Mouse (Mus musculus): ENCODE measurements around the gene Pate2. TPM values are rescaled to one million over a fixed set of nuclear protein-coding genes. Genes with fewer than 3 reads are reported as not detected.
A peak's percentile ranks its signal among the peaks of the same experiment; 100 is the strongest.

Gene Pate2
- polyA plus RNA-seq, 1 experiment: not detected

DNA sequence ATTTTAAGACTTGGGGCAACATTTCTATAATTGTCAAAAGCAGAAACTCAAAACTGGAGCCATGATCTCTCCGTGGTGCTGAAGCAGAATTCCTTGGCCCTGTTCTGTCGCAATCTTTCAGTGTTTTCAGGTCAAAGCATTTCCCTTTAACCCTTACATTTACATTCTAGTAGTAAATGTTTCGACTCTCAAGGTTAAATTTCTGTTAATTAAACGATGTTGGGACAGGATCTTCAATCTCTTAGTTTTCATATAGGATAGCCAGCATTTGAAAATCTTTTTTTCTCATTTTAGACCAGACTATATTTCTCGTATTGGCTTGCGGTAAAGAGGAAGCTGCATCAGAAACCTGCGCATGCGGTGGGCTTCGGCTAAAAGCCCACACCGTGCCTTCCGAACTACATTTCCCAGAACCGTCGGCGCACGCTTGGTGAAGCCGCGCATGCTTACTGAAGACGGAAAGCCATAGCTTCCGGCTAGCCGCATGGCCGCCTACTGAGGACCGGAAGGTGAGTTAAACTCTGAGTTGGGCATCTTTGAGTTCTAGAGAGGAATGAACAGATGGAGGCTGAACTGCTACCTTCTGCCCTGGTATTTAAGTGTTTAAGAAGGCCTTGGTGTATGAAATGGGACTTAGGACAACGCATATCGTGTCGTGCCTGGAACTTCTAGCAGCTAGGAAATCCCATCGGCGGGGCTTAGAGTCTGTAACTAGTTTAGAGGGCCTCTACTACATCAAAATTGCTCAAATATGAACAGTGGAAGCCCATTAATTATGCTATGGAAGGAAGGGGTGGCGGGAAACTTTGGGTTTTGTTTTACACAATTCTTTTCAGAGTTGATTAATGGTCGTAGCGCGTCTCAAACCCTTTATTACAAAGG is 10.8 kb upstream of the Pate2 start:
- under 1% methylated on average over 31 of the region's 31 CpGs for WGBS
- H3K4me1 ChIP-seq (ENCODE audit: control insufficient read depth, insufficient read depth, low read length): no peaks in the 10 kb centered on the region
- H3K4me3 ChIP-seq (replicated peaks; ENCODE audit: control insufficient read depth, low read depth, low read length): peak overlapping the region; percentile 81
- TF ChIP-seq POLR2A (IDR thresholded peaks at IDR 0.05; ENCODE audit: borderline replicate concordance, control insufficient read depth, low read depth, low read length) (peak; percentile 51; the same call in 1 of the 2 replicates), CTCF (IDR thresholded peaks at IDR 0.05; ENCODE audit: control insufficient read depth, insufficient read depth, low read length) (no peak)
- no peak overlapping the region for H3K27ac ChIP-seq (ENCODE audit: control insufficient read depth, insufficient read depth, low read depth, low read length, poor library complexity)

DNA sequence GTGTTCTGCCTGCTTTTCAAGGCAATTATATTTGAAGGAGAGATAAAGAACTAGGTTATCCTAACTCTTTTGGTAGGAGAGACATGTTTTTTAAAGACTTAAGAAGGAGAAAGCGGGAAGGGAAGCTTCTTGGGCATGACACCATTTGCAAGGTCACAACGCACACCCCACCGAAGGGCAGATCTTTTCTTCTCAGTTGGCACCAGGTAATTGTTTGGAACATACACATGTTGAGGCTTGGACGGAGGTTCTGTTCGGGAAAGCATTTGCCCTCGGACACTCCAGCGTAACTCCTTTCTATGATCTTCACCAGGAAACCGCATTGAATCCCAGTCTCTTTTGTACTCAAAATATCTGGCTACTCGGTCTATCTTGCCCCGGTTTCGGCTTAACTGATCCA is 9.0 kb upstream of the Pate2 start:
- H3K27ac ChIP-seq (ENCODE audit: control insufficient read depth, insufficient read depth, low read depth, low read length, poor library complexity): no peak overlapping the region
- no peaks in the 10 kb centered on the region for H3K4me1 ChIP-seq (ENCODE audit: control insufficient read depth, insufficient read depth, low read length)
- no peak overlapping the region for H3K4me3 ChIP-seq (replicated peaks; ENCODE audit: control insufficient read depth, low read depth, low read length)
- TF ChIP-seq CTCF (IDR thresholded peaks at IDR 0.05; ENCODE audit: control insufficient read depth, insufficient read depth, low read length) (no peak), POLR2A (IDR thresholded peaks at IDR 0.05; ENCODE audit: borderline replicate concordance, control insufficient read depth, low read depth, low read length) (no peak)
- 92% methylated on average over 11 of the region's 11 CpGs for WGBS

GRCm38 (mm10) chr9:35561583-35561982 is 8.5 kb upstream of the Pate2 start:
- 45% methylated on average over 6 of the region's 6 CpGs for WGBS
- H3K4me1 ChIP-seq (ENCODE audit: control insufficient read depth, insufficient read depth, low read length): no peaks in the 10 kb centered on the region
- no peak overlapping the region for H3K27ac ChIP-seq (ENCODE audit: control insufficient read depth, insufficient read depth, low read depth, low read length, poor library complexity)
- TF ChIP-seq CTCF (IDR thresholded peaks at IDR 0.05; ENCODE audit: control insufficient read depth, insufficient read depth, low read length) (no peak), POLR2A (IDR thresholded peaks at IDR 0.05; ENCODE audit: borderline replicate concordance, control insufficient read depth, low read depth, low read length) (no peak)
- H3K4me3 ChIP-seq (replicated peaks; ENCODE audit: control insufficient read depth, low read depth, low read length): no peak overlapping the region

- 88% methylated on average over 5 of the region's 5 CpGs for WGBS
- Histone ChIP-seq H3K27ac (ENCODE audit: control insufficient read depth, insufficient read depth, low read depth, low read length, poor library complexity) (no peak overlapping the region), H3K4me3 (replicated peaks; ENCODE audit: control insufficient read depth, low read depth, low read length) (no peak overlapping the region), H3K4me1 (ENCODE audit: control insufficient read depth, insufficient read depth, low read length) (no peaks in the 10 kb centered on the region)
- TF ChIP-seq POLR2A (IDR thresholded peaks at IDR 0.05; ENCODE audit: borderline replicate concordance, control insufficient read depth, low read depth, low read length) (no peak), CTCF (IDR thresholded peaks at IDR 0.05; ENCODE audit: control insufficient read depth, insufficient read depth, low read length) (no peak)
Measured at GRCm38 (mm10) chr9:35564536-35565240, 5.4 kb upstream of the Pate2 start.

- no peaks in the 10 kb centered on the region; the same call in 1 of the 2 replicates for H3K4me1 ChIP-seq (ENCODE audit: control insufficient read depth, insufficient read depth, low read length)
- WGBS: 88% methylated on average over 3 of the region's 3 CpGs
- no peak overlapping the region for H3K27ac ChIP-seq (ENCODE audit: control insufficient read depth, insufficient read depth, low read depth, low read length, poor library complexity)
- TF ChIP-seq CTCF (IDR thresholded peaks at IDR 0.05; ENCODE audit: control insufficient read depth, insufficient read depth, low read length): no peak
- no peak for TF ChIP-seq POLR2A (IDR thresholded peaks at IDR 0.05; ENCODE audit: borderline replicate concordance, control insufficient read depth, low read depth, low read length)
- H3K4me3 ChIP-seq (replicated peaks; ENCODE audit: control insufficient read depth, low read depth, low read length): no peak overlapping the region
Measured at GRCm38 (mm10) chr9:35567995-35568394, 2.1 kb upstream of the Pate2 start.

DNA sequence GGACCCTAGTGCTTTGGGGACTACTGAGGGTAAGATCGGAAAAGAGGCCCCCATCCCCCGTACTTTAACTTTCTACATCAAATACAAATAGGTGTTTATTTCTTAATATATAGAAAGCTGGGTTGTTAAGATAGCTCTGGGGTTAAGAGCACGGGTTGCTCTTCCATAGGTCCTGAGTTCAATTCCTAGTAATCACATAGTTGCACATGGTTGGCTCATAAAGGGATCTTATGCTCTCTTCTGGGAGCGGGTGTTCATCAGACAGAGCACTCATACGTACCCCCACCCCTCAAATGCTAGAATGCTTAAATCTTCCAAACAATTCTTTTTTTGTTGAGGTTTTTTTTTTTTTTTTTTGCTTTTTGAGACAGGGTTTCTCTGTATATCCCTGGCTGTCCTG is 579 bp downstream of the Pate2 start:
- no peak overlapping the region; the same call in 1 of the 2 replicates for H3K27ac ChIP-seq (ENCODE audit: control insufficient read depth, insufficient read depth, low read depth, low read length, poor library complexity)

GRCm38 (mm10) chr9:35574416-35574815 is 4.3 kb downstream of the Pate2 start:
- TF ChIP-seq CTCF (IDR thresholded peaks at IDR 0.05; ENCODE audit: control insufficient read depth, insufficient read depth, low read length) (no peak), POLR2A (IDR thresholded peaks at IDR 0.05; ENCODE audit: borderline replicate concordance, control insufficient read depth, low read depth, low read length) (no peak)
- Histone ChIP-seq H3K27ac (ENCODE audit: control insufficient read depth, insufficient read depth, low read depth, low read length, poor library complexity) (no peak overlapping the region), H3K4me3 (replicated peaks; ENCODE audit: control insufficient read depth, low read depth, low read length) (no peak overlapping the region), H3K4me1 (ENCODE audit: control insufficient read depth, insufficient read depth, low read length) (no peaks in the 10 kb centered on the region; the same call in 1 of the 2 replicates)
- 13% methylated on average over 32 of the region's 32 CpGs for WGBS

More for the DNA sequence above, 579 bp downstream of the Pate2 start:
- 13% methylated on average over 5 of the region's 5 CpGs for WGBS
- Histone ChIP-seq H3K4me3 (replicated peaks; ENCODE audit: control insufficient read depth, low read depth, low read length) (no peak overlapping the region), H3K4me1 (ENCODE audit: control insufficient read depth, insufficient read depth, low read length) (no peaks in the 10 kb centered on the region; the same call in 1 of the 2 replicates)
- TF ChIP-seq CTCF (IDR thresholded peaks at IDR 0.05; ENCODE audit: control insufficient read depth, insufficient read depth, low read length) (no peak), POLR2A (IDR thresholded peaks at IDR 0.05; ENCODE audit: borderline replicate concordance, control insufficient read depth, low read depth, low read length) (no peak)

GRCm38 (mm10) chr9:35587674-35588073 is 17.6 kb downstream of the Pate2 start:
- no peak overlapping the region for H3K4me3 ChIP-seq (replicated peaks; ENCODE audit: control insufficient read depth, low read depth, low read length)
- no peak overlapping the region for H3K27ac ChIP-seq (ENCODE audit: control insufficient read depth, insufficient read depth, low read depth, low read length, poor library complexity)
- no peaks in the 10 kb centered on the region for H3K4me1 ChIP-seq (ENCODE audit: control insufficient read depth, insufficient read depth, low read length)
- TF ChIP-seq CTCF (IDR thresholded peaks at IDR 0.05; ENCODE audit: control insufficient read depth, insufficient read depth, low read length): no peak
- no peak for TF ChIP-seq POLR2A (IDR thresholded peaks at IDR 0.05; ENCODE audit: borderline replicate concordance, control insufficient read depth, low read depth, low read length)
- 14% methylated on average over 1 of the region's 1 CpGs for WGBS

All from bone marrow, adult 2 months (tissue).